Mouse (Mus musculus): Measurements from ENCODE around the gene Wdr1. TPM values are rescaled to one million over a fixed set of nuclear protein-coding genes. Genes with fewer than 3 reads are reported as not detected.

Gene Wdr1
- total and polyA plus RNA-seq, 3 experiments: 108 to 173 (median 142) TPM

GRCm38 (mm10) chr5:38504116-38504515 is 58.9 kb downstream of the Wdr1 start:
- TF ChIP-seq EP300 (IDR thresholded peaks at IDR 0.05; ENCODE audit: low read length) (no peak), TBP (conservative IDR thresholded peaks at IDR 0.05; ENCODE audit: low read depth, low read length) (no peak), POLR2AphosphoS2 (IDR thresholded peaks at IDR 0.05; ENCODE audit: low read depth, low read length) (no peak), JUND (conservative IDR thresholded peaks at IDR 0.05; ENCODE audit: low read depth, low read length) (no peak), ZMIZ1 (IDR thresholded peaks at IDR 0.05; ENCODE audit: low read depth, low read length) (no peak), CHD1 (IDR thresholded peaks at IDR 0.05; ENCODE audit: low read depth, low read length) (no peak), ELF1 (IDR thresholded peaks at IDR 0.05; ENCODE audit: low read depth, low read length) (no peak), USF1 (IDR thresholded peaks at IDR 0.05; ENCODE audit: low read depth, low read length) (no peak), BHLHE40 (IDR thresholded peaks at IDR 0.05; ENCODE audit: low read depth, low read length) (no peak), MYC (IDR thresholded peaks at IDR 0.05; ENCODE audit: low read depth, low read length) (no peak), GABPA (IDR thresholded peaks at IDR 0.05; ENCODE audit: insufficient replicate concordance, low read depth, low read length) (no peak), RAD21 (IDR thresholded peaks at IDR 0.05; ENCODE audit: low read depth, low read length) (no peak), E2F4 (IDR thresholded peaks at IDR 0.05; ENCODE audit: insufficient replicate concordance, low read depth, low read length) (no peak), POLR2A (IDR thresholded peaks at IDR 0.05; ENCODE audit: low read depth, low read length) (no peak), ETS1 (conservative IDR thresholded peaks at IDR 0.05; ENCODE audit: low read depth, low read length) (no peak), MAFK (IDR thresholded peaks at IDR 0.05; ENCODE audit: insufficient replicate concordance, low read length) (no peak), RCOR1 (conservative IDR thresholded peaks at IDR 0.05; ENCODE audit: low read depth, low read length) (no peak)
- Histone ChIP-seq H3K27me3 (replicated peaks) (no peaks in the 10 kb centered on the region), H3K4me3 (replicated peaks in 1 of 3; ENCODE audit: low read depth in 2 of 3, low read length in 2 of 3, poor library complexity in 1 of 3) (no peak overlapping the region), H3K36me3 (replicated peaks in 1 of 2; ENCODE audit: control insufficient read depth in 1 of 2, insufficient read depth in 1 of 2, low read length in 1 of 2) (no peaks in the 10 kb centered on the region), H3K9me3 (replicated peaks; ENCODE audit: low read length) (no peaks in the 10 kb centered on the region), H3K4me1 (ENCODE audit: control insufficient read depth in 1 of 2, insufficient read depth in 2 of 2) (peaks cover 0 to 37% of the 10 kb centered on the region in 2 experiments; a peak in 2 of 4 replicates), H3K79me2 (replicated peaks; ENCODE audit: control insufficient read depth, extremely low read depth, insufficient read depth, poor library complexity, severe bottlenecking) (no peaks in the 10 kb centered on the region), H3K4me2 (ENCODE audit: insufficient read depth, low read depth, poor library complexity, severe bottlenecking) (no peak overlapping the region), H3K9ac (ENCODE audit: insufficient read depth, low read depth) (no peak overlapping the region), H3K27ac (ENCODE audit: insufficient read depth, low read depth) (no peak overlapping the region)
- dilution Hi-C loops (cut with MboI; ENCODE audit: extremely low pct_ligation_motif_present, extremely low pct_unique_long_range_greater_than_20kb, low sequenced_read_pairs) (no loop called here), in situ Hi-C loops (cut with MboI; ENCODE audit: low pct_ligation_motif_present, low pct_unique_long_range_greater_than_20kb, low sequenced_read_pairs) (loop anchor here (10.0 kb wide), 1 partner anchor 199 kb away; no protein-coding TSS in a partner anchor)
- no peak for DNase-seq (ENCODE audit: extremely low read depth)

DNA sequence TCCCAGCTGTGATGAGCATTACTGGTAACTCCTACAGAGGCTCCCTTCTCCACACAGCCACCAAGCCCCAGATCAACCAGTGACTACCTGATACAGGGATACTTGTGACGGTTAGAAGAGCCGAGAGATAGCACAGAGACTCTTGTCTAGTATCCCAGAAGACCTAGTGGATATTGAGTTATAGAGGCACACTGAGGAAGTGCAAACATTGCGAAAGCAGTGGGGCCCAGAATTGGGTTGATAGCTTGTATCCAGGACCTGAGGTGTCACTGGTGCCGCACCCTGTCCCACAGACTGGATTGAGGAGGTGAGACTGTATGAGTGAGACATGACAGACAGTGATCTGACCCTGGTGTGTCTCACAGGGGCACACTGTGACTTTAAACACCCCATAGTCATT is 60.0 kb downstream of the Wdr1 start, which contains the start of gene Slc2a9:
Gene Slc2a9 (minus strand): TSS at position 152 of the 400 bp plus-strand sequence.
- H3K4me1 ChIP-seq (ENCODE audit: control insufficient read depth in 1 of 2, insufficient read depth in 2 of 2): peaks cover 0 to 38% of the 10 kb centered on the region in 2 experiments; a peak in 2 of 4 replicates
- TF ChIP-seq JUND (conservative IDR thresholded peaks at IDR 0.05; ENCODE audit: low read depth, low read length) (no peak), POLR2A (IDR thresholded peaks at IDR 0.05; ENCODE audit: low read depth, low read length) (no peak), MAZ (IDR thresholded peaks at IDR 0.05; ENCODE audit: low read depth, low read length) (no peak), USF2 (conservative IDR thresholded peaks at IDR 0.05; ENCODE audit: low read depth, low read length) (no peak), PAX5 (IDR thresholded peaks at IDR 0.05; ENCODE audit: low read length) (no peak), USF1 (IDR thresholded peaks at IDR 0.05; ENCODE audit: low read depth, low read length) (no peak), MXI1 (IDR thresholded peaks at IDR 0.05; ENCODE audit: low read depth, low read length) (no peak)
- no peak within 1 kb of the TSS for H3K4me3 ChIP-seq (replicated peaks in 1 of 3; ENCODE audit: low read depth in 2 of 3, low read length in 2 of 3, poor library complexity in 1 of 3)
- dilution Hi-C loops (cut with MboI; ENCODE audit: extremely low pct_ligation_motif_present, extremely low pct_unique_long_range_greater_than_20kb, low sequenced_read_pairs) (no loop called here), in situ Hi-C loops (cut with MboI; ENCODE audit: low pct_ligation_motif_present, low pct_unique_long_range_greater_than_20kb, low sequenced_read_pairs) (loop anchor here (10.0 kb wide), 1 partner anchor 198 kb away; no protein-coding TSS in a partner anchor)
- no peaks in the 10 kb centered on the region for H3K27me3 ChIP-seq (replicated peaks)
- no peak within 1 kb of the TSS for H3K9ac ChIP-seq (ENCODE audit: insufficient read depth, low read depth)
- H3K79me2 ChIP-seq (replicated peaks; ENCODE audit: control insufficient read depth, extremely low read depth, insufficient read depth, poor library complexity, severe bottlenecking): no peaks in the 10 kb centered on the region
- H3K9me3 ChIP-seq (replicated peaks; ENCODE audit: low read length): no peaks in the 10 kb centered on the region
- no peak within 1 kb of the TSS for H3K27ac ChIP-seq (ENCODE audit: insufficient read depth, low read depth)
- H3K36me3 ChIP-seq (replicated peaks in 1 of 2; ENCODE audit: control insufficient read depth in 1 of 2, insufficient read depth in 1 of 2, low read length in 1 of 2): no peaks in the 10 kb centered on the region
- no peak for DNase-seq (ENCODE audit: extremely low read depth)
- no peak within 1 kb of the TSS for H3K4me2 ChIP-seq (ENCODE audit: insufficient read depth, low read depth, poor library complexity, severe bottlenecking)
